Mouse (Mus musculus) CH12.LX (cell line): ENCODE data around the gene Wdr47. TPM values are rescaled to one million over a fixed set of nuclear protein-coding genes. Genes with fewer than 3 reads are reported as not detected.

Source experiments
- DNase-seq: peaks from one replicate; pipeline ENCODE4 v3.0.0-alpha.2; 2013; ENCODE audit errors: extremely low read depth
- H3K27ac ChIP-seq: 2 replicates; pipeline ENCODE4 v1.5.1; 2012; ENCODE audit warnings: low read depth, mild to moderate bottlenecking, control low read depth, moderate library complexity; ENCODE audit not compliant: insufficient read depth
- H3K27me3 ChIP-seq: replicated peaks from 2 replicates; pipeline ENCODE3; 2012; ENCODE audit warnings: inconsistent platforms
- H3K36me3 ChIP-seq, 2 experiments: replicated peaks in 1 of 2; 2 replicates each; pipeline versions ENCODE3 to v1.6.1; 2012; ENCODE audit warnings: inconsistent platforms in 1 of 2, low read length in 1 of 2, mild to moderate bottlenecking in 1 of 2, mixed read lengths in 1 of 2, moderate library complexity in 1 of 2; ENCODE audit not compliant: control insufficient read depth in 1 of 2, insufficient read depth in 1 of 2
- H3K4me1 ChIP-seq, 2 experiments: 2 replicates each; pipeline ENCODE4 v1.6.1; 2012; ENCODE audit warnings: inconsistent platforms in 1 of 2, moderate library complexity in 1 of 2; ENCODE audit not compliant: insufficient read depth in 2 of 2, control insufficient read depth in 1 of 2
- H3K4me2 ChIP-seq: 2 replicates; pipeline ENCODE4 v1.6.1; 2012; ENCODE audit warnings: low read depth, mild to moderate bottlenecking, control low read depth; ENCODE audit not compliant: poor library complexity, insufficient read depth, severe bottlenecking
- H3K4me3 ChIP-seq, 3 experiments: fragments of 150-350 bp in 1 of 3; sonication (generic) in 1 of 3; replicated peaks in 1 of 3; 2 replicates each; pipeline versions ENCODE3 to v1.5.1; 2011 to 2012; ENCODE audit warnings: low read depth in 2 of 3, low read length in 2 of 3, mild to moderate bottlenecking in 2 of 3, moderate library complexity in 2 of 3, control low read depth in 1 of 3, improper control_type of control experiment in 1 of 3, inconsistent platforms in 1 of 3, mixed read lengths in 1 of 3; ENCODE audit not compliant: poor library complexity in 1 of 3
- H3K79me2 ChIP-seq: replicated peaks from 2 replicates; pipeline ENCODE4 v1.6.1; 2012; ENCODE audit warnings: mild to moderate bottlenecking, moderate library complexity; ENCODE audit not compliant: control insufficient read depth, poor library complexity, insufficient read depth, severe bottlenecking; ENCODE audit errors: extremely low read depth
- H3K9ac ChIP-seq: 2 replicates; pipeline ENCODE4 v1.6.1; 2012; ENCODE audit warnings: low read depth, mild to moderate bottlenecking, control low read depth, moderate library complexity; ENCODE audit not compliant: insufficient read depth
- H3K9me3 ChIP-seq: replicated peaks from 2 replicates; pipeline ENCODE3; 2012; ENCODE audit warnings: low read length, inconsistent platforms, mixed read lengths
- BHLHE40 ChIP-seq: IDR thresholded peaks from 2 replicates; pipeline ENCODE4 v1.6.1; 2011; ENCODE audit warnings: mild to moderate bottlenecking, low read depth, low read length, improper control_type of control experiment
- CHD1 ChIP-seq: IDR thresholded peaks from 2 replicates; pipeline ENCODE4 v1.6.1; 2012; ENCODE audit warnings: low read depth, low read length, improper control_type of control experiment, inconsistent platforms
- CHD2 ChIP-seq: IDR thresholded peaks from 2 replicates; pipeline ENCODE4 v1.6.1; 2011; ENCODE audit warnings: low read length, improper control_type of control experiment
- CTCF ChIP-seq, 2 experiments: IDR thresholded peaks in 1 of 2; conservative IDR thresholded peaks in 1 of 2; 2 replicates each; pipeline ENCODE4 v1.5.1; 2011 to 2012; ENCODE audit warnings: low read depth in 2 of 2, low read length in 2 of 2, improper control_type of control experiment in 1 of 2, inconsistent platforms in 1 of 2, mild to moderate bottlenecking in 1 of 2, moderate library complexity in 1 of 2
- ELF1 ChIP-seq: IDR thresholded peaks from 2 replicates; pipeline ENCODE4 v1.6.1; 2014; ENCODE audit warnings: low read depth, mild to moderate bottlenecking, inconsistent platforms, low read length, improper control_type of control experiment
- ETS1 ChIP-seq: conservative IDR thresholded peaks from 2 replicates; pipeline ENCODE4 v1.6.1; 2012; ENCODE audit warnings: low read depth, mild to moderate bottlenecking, inconsistent platforms, low read length, improper control_type of control experiment, moderate library complexity
- GABPA ChIP-seq: IDR thresholded peaks from 2 replicates; pipeline ENCODE4 v1.6.1; 2012; ENCODE audit warnings: low read depth, low read length, improper control_type of control experiment, inconsistent platforms; ENCODE audit not compliant: insufficient replicate concordance
- HCFC1 ChIP-seq: IDR thresholded peaks from 2 replicates; pipeline ENCODE4 v1.6.1; 2012; ENCODE audit warnings: low read depth, mild to moderate bottlenecking, inconsistent platforms, low read length, improper control_type of control experiment
- IRF4 ChIP-seq: IDR thresholded peaks from 2 replicates; pipeline ENCODE4 v1.6.1; 2014; ENCODE audit warnings: low read depth, mild to moderate bottlenecking, inconsistent platforms, low read length, improper control_type of control experiment
- JUN ChIP-seq: IDR thresholded peaks from 2 replicates; pipeline ENCODE4 v1.6.1; 2011; ENCODE audit warnings: low read depth, mild to moderate bottlenecking, low read length, improper control_type of control experiment, moderate library complexity; ENCODE audit not compliant: insufficient read depth
- JUND ChIP-seq: conservative IDR thresholded peaks from 2 replicates; pipeline ENCODE4 v1.6.1; 2011; ENCODE audit warnings: low read depth, low read length, improper control_type of control experiment
- KAT2A ChIP-seq: IDR thresholded peaks from 2 replicates; pipeline ENCODE4 v1.6.1; 2012; ENCODE audit warnings: low read length, improper control_type of control experiment, inconsistent platforms; ENCODE audit not compliant: insufficient replicate concordance
- MAX ChIP-seq: IDR thresholded peaks from 2 replicates; pipeline ENCODE4 v1.6.1; 2011; ENCODE audit warnings: low read length, improper control_type of control experiment
- MXI1 ChIP-seq: IDR thresholded peaks from 2 replicates; pipeline ENCODE4 v1.6.1; 2011; ENCODE audit warnings: mild to moderate bottlenecking, low read depth, low read length, improper control_type of control experiment
- MYC ChIP-seq: IDR thresholded peaks from 2 replicates; pipeline ENCODE4 v1.6.1; 2011; ENCODE audit warnings: low read depth, mild to moderate bottlenecking, improper control_type of control experiment, low read length
- NELFE ChIP-seq: IDR thresholded peaks from 2 replicates; pipeline ENCODE4 v1.6.1; 2011; ENCODE audit warnings: low read depth, low read length, improper control_type of control experiment
- NRF1 ChIP-seq: IDR thresholded peaks from 2 replicates; pipeline ENCODE4 v1.6.1; 2014; ENCODE audit warnings: low read depth, mild to moderate bottlenecking, inconsistent platforms, low read length, improper control_type of control experiment, moderate library complexity
- SMC3 ChIP-seq: IDR thresholded peaks from 2 replicates; pipeline ENCODE4 v1.6.1; 2011; ENCODE audit warnings: low read depth, low read length, improper control_type of control experiment
- TBP ChIP-seq: conservative IDR thresholded peaks from 2 replicates; pipeline ENCODE4 v1.6.1; 2011; ENCODE audit warnings: low read depth, low read length, improper control_type of control experiment
- TCF12 ChIP-seq: IDR thresholded peaks from 2 replicates; pipeline ENCODE4 v1.6.1; 2014; ENCODE audit warnings: low read depth, mild to moderate bottlenecking, inconsistent platforms, low read length, improper control_type of control experiment
- ZKSCAN1 ChIP-seq: IDR thresholded peaks from 2 replicates; pipeline ENCODE4 v1.6.1; 2012; ENCODE audit warnings: low read depth, inconsistent platforms, low read length, improper control_type of control experiment, borderline replicate concordance
- ZNF384 ChIP-seq: IDR thresholded peaks from 2 replicates; pipeline ENCODE4 v1.6.1; 2012; ENCODE audit warnings: low read depth, low read length, improper control_type of control experiment, inconsistent platforms
- dilution Hi-C: fragments of 300-500 bp; cut with MboI; formaldehyde crosslinking; loops from 2 replicates; pipeline ENCODE4 v1.14.3; 2020; ENCODE audit warnings: low sequenced_read_pairs; ENCODE audit not compliant: extremely low pct_unique_long_range_greater_than_20kb, extremely low pct_ligation_motif_present
- in situ Hi-C: fragments of 300-500 bp; cut with MboI; formaldehyde crosslinking; loops from 3 replicates; pipeline ENCODE4 v1.14.3; 2019; ENCODE audit warnings: low sequenced_read_pairs, low pct_ligation_motif_present, low pct_unique_long_range_greater_than_20kb, mixed read lengths
- polyA plus RNA-seq: library from polyadenylated mRNA; unstranded; fragments of >175 nt; gene quantifications from 2 replicates; pipeline ENCODE4 v1.2.1, GENCODE M21; 2012; ENCODE audit warnings: low read depth; ENCODE audit not compliant: insufficient read length
- total RNA-seq, 2 experiments: library from RNA; depleted of rRNA; stranded (reverse); fragments of 300-350 nt in 1 of 2; fragments of >200 nt in 1 of 2; gene quantifications; 2 replicates each; pipeline ENCODE4 v1.2.3; 2012 to 2014

The Wdr47 gene
- total and polyA plus RNA-seq, 3 experiments, result 1.7 to 4.6 (median 2.2) TPM

DNA sequence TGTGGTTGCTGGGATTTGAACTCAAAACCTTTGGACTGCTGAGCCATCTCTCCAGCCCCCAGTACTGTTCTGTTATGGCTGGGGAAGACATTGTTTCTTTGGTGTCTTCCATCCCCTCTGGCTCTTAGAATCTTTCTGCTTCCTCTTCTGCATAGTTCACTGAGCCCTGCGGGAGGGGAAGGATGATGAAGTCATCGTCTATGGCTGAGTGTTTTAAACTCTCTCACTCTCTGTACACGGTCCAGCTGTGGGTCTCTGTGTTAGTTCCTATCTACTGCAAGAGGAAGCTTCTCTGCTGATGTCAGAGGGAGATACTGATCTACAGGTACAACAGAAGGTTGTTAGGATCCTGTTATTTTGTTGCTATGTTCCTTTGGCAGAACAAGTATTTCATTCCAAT, 17.8 kb downstream of the Wdr47 start:
- peak; percentile 64 for DNase-seq
- in situ Hi-C loops (no loop called here), dilution Hi-C loops (no loop called here)

GRCm38 (mm10) chr3:108634761-108635160, 43.7 kb downstream of the Wdr47 start:
- dilution Hi-C loops, result no loop called here
- TF ChIP-seq ZNF384 (no peak), SMC3 (no peak), TBP (no peak), MXI1 (no peak), IRF4 (no peak), GABPA (no peak), JUN (no peak), ETS1 (no peak), BHLHE40 (no peak), KAT2A (no peak), JUND (no peak), MAX (no peak), ELF1 (no peak), TCF12 (no peak), CHD1 (no peak), CHD2 (no peak), NELFE (no peak), ZKSCAN1 (no peak), HCFC1 (no peak), MYC (no peak)

More for the DNA sequence above, 17.8 kb downstream of the Wdr47 start:
- H3K9ac ChIP-seq, result no peak overlapping the region
- H3K79me2 ChIP-seq, result no peaks in the 10 kb centered on the region
- no peak overlapping the region for H3K4me3 ChIP-seq
- TF ChIP-seq CTCF (conservative IDR thresholded peaks at IDR 0.05 in 1 of 2, IDR thresholded peaks at IDR 0.05 in 1 of 2; ENCODE audit: low read depth in 2 of 2, low read length in 2 of 2) (peak in 1 of 2 experiments; percentile 15; a peak in 1 of 4 replicates), NRF1 (no peak)
- TF ChIP-seq, all 38 proteins: peak for 1
- Histone ChIP-seq H3K27ac (no peak overlapping the region), H3K4me1 (peaks cover 0 to 13% of the 10 kb centered on the region in 2 experiments; a peak in 2 of 4 replicates), H3K36me3 (peaks cover 0 to 3% of the 10 kb centered on the region in 2 experiments), H3K9me3 (no peaks in the 10 kb centered on the region), H3K27me3 (no peaks in the 10 kb centered on the region), H3K4me2 (peak overlapping the region; percentile 50; the same call in 1 of the 2 replicates)

More at GRCm38 (mm10) chr3:108634761-108635160, 43.7 kb downstream of the Wdr47 start:
- no peak for DNase-seq
- Histone ChIP-seq H3K4me1 (no peaks in the 10 kb centered on the region), H3K9me3 (no peaks in the 10 kb centered on the region), H3K9ac (no peak overlapping the region), H3K4me2 (no peak overlapping the region), H3K27me3 (no peaks in the 10 kb centered on the region), H3K79me2 (no peaks in the 10 kb centered on the region), H3K36me3 (peaks cover 0 to 2% of the 10 kb centered on the region in 2 experiments), H3K27ac (no peak overlapping the region), H3K4me3 (no peak overlapping the region)
- in situ Hi-C loops, result no loop called here
